Mouse (Mus musculus) bone marrow macrophage, adult 2 months (primary cell): Measurements from ENCODE around the gene Gm47985.
"Not testable (repeated sequence)": the region's sequence is repeated elsewhere in the genome, so short reads cannot be mapped to it uniquely, and the experiment has no call there.

Source experiments
- CTCF ChIP-seq: IDR thresholded peaks from 2 replicates; pipeline ENCODE4 v1.5.1; 2012; ENCODE audit warnings: low read depth, mild to moderate bottlenecking, low read length, moderate library complexity
- POLR2A ChIP-seq: IDR thresholded peaks from 2 replicates; pipeline ENCODE4 v1.6.1; 2012; ENCODE audit warnings: mild to moderate bottlenecking, low read depth, low read length, borderline replicate concordance

DNA sequence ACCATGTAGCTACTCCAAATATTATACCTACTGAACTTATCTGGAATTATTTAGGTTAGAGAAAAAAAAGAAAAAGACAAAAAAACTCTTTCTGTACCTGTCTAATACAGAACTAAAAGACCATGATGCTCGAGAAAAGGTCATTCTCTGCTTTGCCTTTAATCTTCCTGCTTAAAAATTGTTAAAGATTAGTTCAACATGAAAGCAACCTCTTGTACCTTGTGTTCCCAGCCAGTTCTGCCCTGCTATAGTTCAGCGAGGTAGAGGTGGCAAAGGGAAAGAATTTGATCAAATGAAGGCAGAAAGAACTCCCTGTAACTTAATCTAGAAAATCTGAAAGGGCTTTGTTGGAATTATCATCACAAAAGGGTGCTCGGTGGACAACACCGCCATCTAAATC lies 13.6 kb downstream of the Gm47985 start:
- TF ChIP-seq CTCF, POLR2A: not testable (repeated sequence)
